Mouse (Mus musculus): Measurements from ENCODE around the gene Zcchc13. TPM values are rescaled to one million over a fixed set of nuclear protein-coding genes. Genes with fewer than 3 reads are reported as not detected.
"Not testable (repeated sequence)": the region's sequence is repeated elsewhere in the genome, so short reads cannot be mapped to it uniquely, and the experiment has no call there.

Zcchc13 gene
- total and polyA plus RNA-seq, 3 experiments, result not detected

DNA sequence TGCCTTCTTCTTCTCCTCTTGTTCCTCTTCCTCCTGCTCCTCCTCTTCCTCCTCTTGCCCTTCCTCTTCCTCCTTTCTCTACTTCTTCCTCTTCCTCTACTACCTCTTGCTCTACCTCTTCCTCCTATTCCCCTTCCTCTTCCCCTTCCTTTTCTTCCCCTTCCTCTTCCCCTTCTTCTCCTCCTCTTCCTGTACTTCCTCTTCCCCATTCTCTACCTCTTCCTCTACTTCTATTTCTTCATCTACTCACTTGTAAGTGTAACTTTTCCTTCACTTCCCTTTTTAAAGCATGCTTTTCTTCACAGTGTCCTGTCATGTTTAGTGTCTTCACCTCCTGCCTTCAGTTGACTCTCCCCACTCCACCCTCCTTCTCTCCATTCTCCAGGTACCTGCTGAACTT lies 3.5 kb downstream of the Zcchc13 start:
- Histone ChIP-seq H3K36me3 (replicated peaks) (no peaks in the 10 kb centered on the region), H3K9me3 (replicated peaks) (no peaks in the 10 kb centered on the region), H3K4me3 (ENCODE audit: low read depth, low read length) (no peak overlapping the region), H3K27me3 (ENCODE audit: insufficient read depth, low read length) (no peaks in the 10 kb centered on the region), H3K4me1 (ENCODE audit: insufficient read depth, low read depth, low read length) (no peaks in the 10 kb centered on the region)
- ATAC-seq (ENCODE audit: extremely low read depth, insufficient number of reproducible peaks, low FRiP score, poor library complexity, severe bottlenecking), result no peak
- no peak for DNase-seq (ENCODE audit: low spot score)
- no peak for TF ChIP-seq GATA1 (IDR thresholded peaks at IDR 0.05; ENCODE audit: borderline replicate concordance, low read length)
- no peak for TF ChIP-seq GATA2 (IDR thresholded peaks at IDR 0.05; ENCODE audit: borderline replicate concordance, low read depth, low read length)
- no peak for TF ChIP-seq TAL1 (conservative IDR thresholded peaks at IDR 0.05; ENCODE audit: low read depth, low read length)
- no peak for TF ChIP-seq POLR2AphosphoS5 (IDR thresholded peaks at IDR 0.05; ENCODE audit: insufficient replicate concordance, low read depth, low read length)
- no peak for TF ChIP-seq CTCF (IDR thresholded peaks at IDR 0.05; ENCODE audit: low read depth, low read length)

DNA sequence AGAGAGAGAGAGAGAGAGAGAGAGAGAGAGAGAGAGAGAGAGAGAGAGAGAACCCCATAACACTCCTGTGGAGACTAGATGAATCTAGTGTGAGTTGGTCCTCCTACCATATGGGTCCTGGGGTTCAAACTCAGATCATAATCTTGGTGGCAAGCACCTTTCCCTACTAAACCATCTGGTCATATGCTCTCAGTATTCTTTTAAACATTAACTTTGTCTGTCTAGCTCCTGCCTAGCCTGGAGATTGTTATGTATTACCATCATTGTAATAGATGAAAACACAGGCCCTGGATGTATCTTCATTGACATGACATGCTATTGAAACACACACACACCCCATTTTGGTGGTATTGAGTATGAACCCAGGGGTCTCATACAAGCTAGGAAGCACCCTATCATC lies 5.6 kb downstream of the Zcchc13 start:
- no peak for ATAC-seq (ENCODE audit: extremely low read depth, insufficient number of reproducible peaks, low FRiP score, poor library complexity, severe bottlenecking)
- Histone ChIP-seq H3K4me3 (ENCODE audit: low read depth, low read length) (no peak overlapping the region), H3K4me1 (ENCODE audit: insufficient read depth, low read depth, low read length) (no peaks in the 10 kb centered on the region), H3K27me3 (ENCODE audit: insufficient read depth, low read length) (no peaks in the 10 kb centered on the region), H3K9me3 (replicated peaks) (no peaks in the 10 kb centered on the region), H3K36me3 (replicated peaks) (no peaks in the 10 kb centered on the region)
- no peak for DNase-seq (ENCODE audit: low spot score)
- TF ChIP-seq GATA1 (IDR thresholded peaks at IDR 0.05; ENCODE audit: borderline replicate concordance, low read length), result no peak
- TF ChIP-seq GATA2 (IDR thresholded peaks at IDR 0.05; ENCODE audit: borderline replicate concordance, low read depth, low read length), result no peak

DNA sequence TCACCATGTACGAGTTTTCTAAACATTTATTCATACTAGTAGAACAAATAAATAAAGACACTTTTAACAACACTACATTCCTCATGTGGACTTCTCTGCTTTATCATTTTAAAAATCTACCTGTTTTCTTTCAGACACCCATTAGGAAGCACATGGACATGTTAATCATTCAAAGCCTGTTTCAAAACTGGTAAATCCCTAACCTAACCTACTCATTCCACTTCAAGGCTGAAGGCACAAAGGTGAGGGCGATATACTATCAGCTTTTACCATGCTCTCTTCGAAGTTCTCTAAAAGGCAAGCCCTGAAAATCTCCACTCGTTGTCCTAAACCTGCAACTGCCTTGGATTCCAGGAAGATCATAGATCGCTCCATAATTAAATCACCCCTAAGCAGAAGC lies 8.2 kb downstream of the Zcchc13 start:
- H3K9me3 ChIP-seq (replicated peaks), result no peaks in the 10 kb centered on the region
- ATAC-seq (ENCODE audit: extremely low read depth, insufficient number of reproducible peaks, low FRiP score, poor library complexity, severe bottlenecking) (no peak), DNase-seq (ENCODE audit: low spot score) (no peak)
- H3K27me3 ChIP-seq (ENCODE audit: insufficient read depth, low read length), result no peaks in the 10 kb centered on the region
- H3K36me3 ChIP-seq (replicated peaks), result no peaks in the 10 kb centered on the region
- H3K4me1 ChIP-seq (ENCODE audit: insufficient read depth, low read depth, low read length), result no peaks in the 10 kb centered on the region
- H3K4me3 ChIP-seq (ENCODE audit: low read depth, low read length), result no peak overlapping the region
- TF ChIP-seq POLR2AphosphoS5 (IDR thresholded peaks at IDR 0.05; ENCODE audit: insufficient replicate concordance, low read depth, low read length) (no peak), TAL1 (conservative IDR thresholded peaks at IDR 0.05; ENCODE audit: low read depth, low read length) (no peak), GATA1 (IDR thresholded peaks at IDR 0.05; ENCODE audit: borderline replicate concordance, low read length) (no peak), CTCF (IDR thresholded peaks at IDR 0.05; ENCODE audit: low read depth, low read length) (no peak)

DNA sequence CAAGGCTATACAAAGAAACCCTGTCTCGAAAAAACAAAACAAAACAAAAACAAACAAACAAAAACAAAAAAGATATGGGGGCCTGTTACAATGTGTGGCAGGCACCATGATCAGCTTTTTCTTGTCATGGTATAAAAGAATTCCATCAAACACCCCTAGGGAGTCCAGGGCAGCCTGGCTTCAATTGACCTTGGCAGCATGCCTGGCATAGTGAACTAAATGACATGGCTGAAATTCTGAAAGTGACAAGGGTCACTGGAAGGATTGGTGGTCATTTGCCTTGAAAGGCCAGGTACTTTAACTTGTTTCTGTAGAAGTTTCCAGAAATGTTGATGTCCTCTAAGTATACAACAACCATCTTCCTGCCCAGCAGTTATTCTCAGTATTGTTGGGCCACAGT lies 13.9 kb downstream of the Zcchc13 start:
- no peaks in the 10 kb centered on the region for H3K9me3 ChIP-seq (replicated peaks)
- DNase-seq (ENCODE audit: low spot score) (no peak), ATAC-seq (ENCODE audit: extremely low read depth, insufficient number of reproducible peaks, low FRiP score, poor library complexity, severe bottlenecking) (no peak)
- no peaks in the 10 kb centered on the region for H3K36me3 ChIP-seq (replicated peaks)
- no peaks in the 10 kb centered on the region for H3K4me1 ChIP-seq (ENCODE audit: insufficient read depth, low read depth, low read length)
- no peak overlapping the region for H3K4me3 ChIP-seq (ENCODE audit: low read depth, low read length)
- no peaks in the 10 kb centered on the region for H3K27me3 ChIP-seq (ENCODE audit: insufficient read depth, low read length)
- TF ChIP-seq GATA1 (IDR thresholded peaks at IDR 0.05; ENCODE audit: borderline replicate concordance, low read length) (no peak), GATA2 (IDR thresholded peaks at IDR 0.05; ENCODE audit: borderline replicate concordance, low read depth, low read length) (no peak), POLR2AphosphoS5 (IDR thresholded peaks at IDR 0.05; ENCODE audit: insufficient replicate concordance, low read depth, low read length) (no peak), CTCF (IDR thresholded peaks at IDR 0.05; ENCODE audit: low read depth, low read length) (no peak)

DNA sequence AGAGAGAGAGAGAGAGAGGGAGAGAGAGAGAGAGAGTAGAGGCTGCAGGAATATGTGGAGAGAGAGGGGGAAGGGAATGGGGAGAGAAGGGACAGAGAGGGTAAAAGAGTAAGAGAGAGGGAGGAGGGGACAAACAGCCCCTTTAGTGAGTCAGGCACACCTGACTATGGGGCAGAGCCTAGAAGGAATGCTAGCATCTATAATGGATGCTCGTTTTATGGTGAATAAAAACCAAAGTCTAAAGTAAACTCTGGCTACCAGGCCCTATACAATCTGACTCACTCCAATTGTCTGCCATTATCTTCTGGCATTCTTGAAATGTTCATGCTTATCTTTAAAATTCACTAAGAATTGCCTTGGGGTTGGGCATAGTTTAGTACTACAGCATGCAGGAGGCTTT lies 21.7 kb downstream of the Zcchc13 start:
- Histone ChIP-seq H3K4me3 (ENCODE audit: low read depth, low read length) (no peak overlapping the region), H3K36me3 (replicated peaks) (no peaks in the 10 kb centered on the region), H3K27me3 (ENCODE audit: insufficient read depth, low read length) (no peaks in the 10 kb centered on the region), H3K9me3 (replicated peaks) (no peaks in the 10 kb centered on the region), H3K4me1 (ENCODE audit: insufficient read depth, low read depth, low read length) (no peaks in the 10 kb centered on the region)
- ATAC-seq (ENCODE audit: extremely low read depth, insufficient number of reproducible peaks, low FRiP score, poor library complexity, severe bottlenecking) (no peak), DNase-seq (ENCODE audit: low spot score) (no peak)
- TF ChIP-seq TAL1 (conservative IDR thresholded peaks at IDR 0.05; ENCODE audit: low read depth, low read length) (no peak), GATA2 (IDR thresholded peaks at IDR 0.05; ENCODE audit: borderline replicate concordance, low read depth, low read length) (no peak), POLR2AphosphoS5 (IDR thresholded peaks at IDR 0.05; ENCODE audit: insufficient replicate concordance, low read depth, low read length) (no peak), GATA1 (IDR thresholded peaks at IDR 0.05; ENCODE audit: borderline replicate concordance, low read length) (no peak), CTCF (IDR thresholded peaks at IDR 0.05; ENCODE audit: low read depth, low read length) (no peak)

DNA sequence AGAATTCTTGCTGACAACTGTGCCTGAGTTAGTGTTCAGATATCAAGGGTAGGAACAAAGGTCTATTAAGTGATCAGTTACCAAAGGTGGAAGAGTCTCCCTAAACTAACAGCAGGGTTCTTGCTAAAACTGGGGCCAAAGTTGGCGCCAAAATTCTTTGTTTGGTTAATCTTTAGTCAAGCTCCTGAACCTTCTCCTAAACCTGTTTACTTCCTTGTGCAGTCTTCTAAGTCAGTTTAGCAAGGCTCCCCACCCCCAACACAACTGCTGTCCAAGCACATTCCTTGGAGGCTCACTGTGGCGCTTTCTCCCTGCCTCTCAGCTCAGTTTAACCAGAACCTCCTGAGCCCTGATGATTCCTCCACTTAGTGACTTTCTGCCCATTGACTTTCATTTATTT lies 22.6 kb downstream of the Zcchc13 start:
- ATAC-seq (ENCODE audit: extremely low read depth, insufficient number of reproducible peaks, low FRiP score, poor library complexity, severe bottlenecking) (no peak), DNase-seq (ENCODE audit: low spot score) (no peak)
- TF ChIP-seq POLR2AphosphoS5 (IDR thresholded peaks at IDR 0.05; ENCODE audit: insufficient replicate concordance, low read depth, low read length) (no peak), TAL1 (conservative IDR thresholded peaks at IDR 0.05; ENCODE audit: low read depth, low read length) (no peak), GATA1 (IDR thresholded peaks at IDR 0.05; ENCODE audit: borderline replicate concordance, low read length) (no peak), GATA2 (IDR thresholded peaks at IDR 0.05; ENCODE audit: borderline replicate concordance, low read depth, low read length) (no peak), CTCF (IDR thresholded peaks at IDR 0.05; ENCODE audit: low read depth, low read length) (no peak)
- Histone ChIP-seq H3K4me3 (ENCODE audit: low read depth, low read length) (no peak overlapping the region), H3K9me3 (replicated peaks) (no peaks in the 10 kb centered on the region), H3K27me3 (ENCODE audit: insufficient read depth, low read length) (no peaks in the 10 kb centered on the region), H3K4me1 (ENCODE audit: insufficient read depth, low read depth, low read length) (no peaks in the 10 kb centered on the region), H3K36me3 (replicated peaks) (no peaks in the 10 kb centered on the region)

DNA sequence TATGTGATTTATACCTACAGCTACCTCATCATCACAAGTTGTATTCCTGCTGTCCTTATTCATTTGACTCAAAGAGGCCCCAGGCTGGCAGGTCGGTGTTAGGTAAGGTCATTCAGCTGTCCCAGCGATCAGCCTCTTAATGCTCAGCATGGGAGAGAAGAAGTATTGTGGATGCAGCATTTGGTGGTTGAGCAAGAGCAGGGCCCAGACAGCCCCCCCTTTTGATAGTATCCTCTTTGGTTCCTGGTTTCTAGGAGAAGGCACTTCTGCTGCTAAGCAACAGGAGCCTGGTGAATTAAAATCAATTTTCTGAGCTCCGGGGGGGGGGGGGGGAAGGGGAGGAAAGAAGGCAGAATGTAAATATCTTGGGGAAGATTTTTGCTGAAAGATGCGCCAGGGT lies 28.6 kb downstream of the Zcchc13 start:
- no peak overlapping the region for H3K4me3 ChIP-seq (ENCODE audit: low read depth, low read length)
- no peaks in the 10 kb centered on the region for H3K4me1 ChIP-seq (ENCODE audit: insufficient read depth, low read depth, low read length)
- no peaks in the 10 kb centered on the region for H3K27me3 ChIP-seq (ENCODE audit: insufficient read depth, low read length)
- no peaks in the 10 kb centered on the region for H3K36me3 ChIP-seq (replicated peaks)
- TF ChIP-seq GATA1 (IDR thresholded peaks at IDR 0.05; ENCODE audit: borderline replicate concordance, low read length) (no peak), TAL1 (conservative IDR thresholded peaks at IDR 0.05; ENCODE audit: low read depth, low read length) (no peak), POLR2AphosphoS5 (IDR thresholded peaks at IDR 0.05; ENCODE audit: insufficient replicate concordance, low read depth, low read length) (no peak), GATA2 (IDR thresholded peaks at IDR 0.05; ENCODE audit: borderline replicate concordance, low read depth, low read length) (no peak), CTCF (IDR thresholded peaks at IDR 0.05; ENCODE audit: low read depth, low read length) (no peak)
- DNase-seq (ENCODE audit: low spot score) (no peak), ATAC-seq (ENCODE audit: extremely low read depth, insufficient number of reproducible peaks, low FRiP score, poor library complexity, severe bottlenecking) (no peak)
- no peaks in the 10 kb centered on the region for H3K9me3 ChIP-seq (replicated peaks)

DNA sequence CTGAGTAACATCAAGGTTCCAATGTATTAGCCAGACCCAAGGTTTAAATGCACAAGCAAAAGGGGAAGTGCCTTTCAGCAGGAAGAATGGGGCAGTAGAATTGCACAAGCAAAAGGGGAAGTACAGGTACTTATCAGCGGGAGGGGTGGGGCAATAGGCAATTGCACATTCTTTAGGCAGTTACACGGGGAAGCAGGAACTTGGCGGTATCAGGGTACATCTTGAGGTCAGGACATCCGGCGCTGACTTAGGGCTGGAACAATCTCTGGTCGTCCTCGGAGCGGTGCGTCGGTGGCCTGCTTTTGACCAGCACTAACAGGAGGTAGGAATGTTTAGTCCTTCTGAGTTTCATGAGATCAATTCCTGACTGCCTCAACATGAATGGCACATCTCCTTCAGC lies 34.1 kb downstream of the Zcchc13 start:
- DNase-seq (ENCODE audit: low spot score); H3K36me3 ChIP-seq (replicated peaks); ATAC-seq (ENCODE audit: extremely low read depth, insufficient number of reproducible peaks, low FRiP score, poor library complexity, severe bottlenecking); H3K4me3 ChIP-seq (ENCODE audit: low read depth, low read length); H3K27me3 ChIP-seq (ENCODE audit: insufficient read depth, low read length); H3K9me3 ChIP-seq (replicated peaks); H3K4me1 ChIP-seq (ENCODE audit: insufficient read depth, low read depth, low read length): not testable (repeated sequence)

Data from G1E (cell line).